Mouse (Mus musculus) lung, embryonic 14.5 days (tissue): Measurements from ENCODE around the gene Farsa. TPM values are rescaled to one million over a fixed set of nuclear protein-coding genes. Genes with fewer than 3 reads are reported as not detected.

Source experiments
- ATAC-seq: fragments of 200-750 bp; cut with Nextera tagmentation; 2 replicates; pipeline ENCODE4 v1.8.0; 2017; ENCODE audit warnings: mild to moderate bottlenecking, moderate TSS enrichment, moderate library complexity; ENCODE audit not compliant: insufficient read depth
- DNase-seq: peaks from one replicate; pipeline ENCODE4 v3.0.0-alpha.2; 2015
- H3K27ac ChIP-seq: fragments of 300-500 bp; sonication (generic); 2 replicates; pipeline ENCODE4 v1.5.1; 2014; ENCODE audit warnings: low read depth, mild to moderate bottlenecking, moderate library complexity
- H3K27me3 ChIP-seq: fragments of 300-500 bp; sonication (generic); 2 replicates; pipeline ENCODE4 v1.6.1; 2014; ENCODE audit warnings: low read length, control low read depth; ENCODE audit not compliant: insufficient read depth
- H3K36me3 ChIP-seq: fragments of 300-500 bp; sonication (generic); 2 replicates; pipeline ENCODE4 v1.6.1; 2014; ENCODE audit warnings: control low read depth; ENCODE audit not compliant: insufficient read depth
- H3K4me1 ChIP-seq: fragments of 300-500 bp; sonication (generic); 2 replicates; pipeline ENCODE4 v1.6.1; 2014; ENCODE audit warnings: antibody characterized with exemption, control low read depth; ENCODE audit not compliant: insufficient read depth
- H3K4me2 ChIP-seq: fragments of 300-500 bp; sonication (generic); 2 replicates; pipeline ENCODE4 v1.6.1; 2014; ENCODE audit warnings: mild to moderate bottlenecking
- H3K4me3 ChIP-seq: fragments of 300-500 bp; sonication (generic); 2 replicates; pipeline ENCODE4 v1.5.1; 2014; ENCODE audit warnings: low read depth, low read length
- H3K9ac ChIP-seq: fragments of 300-500 bp; sonication (generic); 2 replicates; pipeline ENCODE4 v1.6.1; 2014
- H3K9me3 ChIP-seq: fragments of 300-500 bp; sonication (generic); 2 replicates; pipeline ENCODE4 v1.6.1; 2016; ENCODE audit warnings: low read depth, low read length, control low read depth
- CTCF ChIP-seq: IDR thresholded peaks from 2 replicates; pipeline ENCODE4 v1.5.1; 2016; ENCODE audit warnings: antibody characterized with exemption, low read depth
- WGBS: fragments of 180-500 bp; shearing (Covaris S2); extraction: QIAGEN DNeasy Blood & Tissue Kit; methylation state at CpG from one replicate; pipeline ENCODE4 v1.1.7; 2014; 5-methylcytosine and 5-hydroxymethylcytosine counted together
- polyA plus RNA-seq: library from polyadenylated mRNA; unstranded; fragments of >200 nt; fragmentation: Nextera tagmentation; extraction: Ambion mirVana; gene quantifications from 2 replicates; pipeline ENCODE4 v1.2.1, GENCODE M21; 2014

The Farsa gene
- polyA plus RNA-seq, 1 experiment from 2014 or later: 103 TPM

- H3K27me3 ChIP-seq: no peaks in the 10 kb centered on the region
- DNase-seq (no peak), ATAC-seq (no peak)
- no peaks in the 10 kb centered on the region for H3K9me3 ChIP-seq
- H3K4me3 ChIP-seq: peak overlapping the region; percentile 18; the same call in 1 of the 2 replicates
- H3K4me1 ChIP-seq: peaks cover 13% of the 10 kb centered on the region
- peak overlapping the region; percentile 30; the same call in 1 of the 2 replicates for H3K9ac ChIP-seq
- H3K4me2 ChIP-seq: peak overlapping the region; percentile 11; the same call in 1 of the 2 replicates
- 0 out of 2 replicates have a peak, but pooled peaks have one; percentile 1 for TF ChIP-seq CTCF
- WGBS: 38% methylated on average over 8 of the region's 8 CpGs
- no peak overlapping the region for H3K27ac ChIP-seq
- peaks cover 72% of the 10 kb centered on the region for H3K36me3 ChIP-seq
Observed at GRCm38 (mm10) chr8:84837149-84837911, 19.5 kb upstream of the Farsa start.

GRCm38 (mm10) chr8:84837912-84838470 is 18.8 kb upstream of the Farsa start:
- Histone ChIP-seq H3K4me3 (peak overlapping the region; percentile 18; the same call in 1 of the 2 replicates), H3K4me1 (peaks cover 13% of the 10 kb centered on the region), H3K4me2 (no peak overlapping the region; the same call in 1 of the 2 replicates), H3K9me3 (no peaks in the 10 kb centered on the region), H3K27ac (no peak overlapping the region), H3K9ac (peak overlapping the region; percentile 30; the same call in 1 of the 2 replicates), H3K27me3 (no peaks in the 10 kb centered on the region), H3K36me3 (peaks cover 79% of the 10 kb centered on the region)
- ATAC-seq (no peak), DNase-seq (no peak)
- no peak for TF ChIP-seq CTCF
- 75% methylated on average over 15 of the region's 15 CpGs for WGBS

- Histone ChIP-seq H3K4me3 (peak overlapping the region; percentile 18; the same call in 1 of the 2 replicates), H3K4me1 (peaks cover 13% of the 10 kb centered on the region), H3K36me3 (peaks cover 81% of the 10 kb centered on the region), H3K9me3 (no peaks in the 10 kb centered on the region), H3K27me3 (no peaks in the 10 kb centered on the region), H3K27ac (no peak overlapping the region; the same call in 1 of the 2 replicates), H3K9ac (peak overlapping the region; percentile 30; the same call in 1 of the 2 replicates), H3K4me2 (no peak overlapping the region; the same call in 1 of the 2 replicates)
- ATAC-seq: no peak
- no peak for TF ChIP-seq CTCF
- WGBS: 86% methylated on average over 5 of the region's 5 CpGs
- DNase-seq: no peak
Observed at GRCm38 (mm10) chr8:84838513-84838912, 18.3 kb upstream of the Farsa start.

- no peaks in the 10 kb centered on the region for H3K27me3 ChIP-seq
- ATAC-seq (no peak), DNase-seq (no peak)
- peak overlapping the region; percentile 88 for H3K9ac ChIP-seq
- H3K4me3 ChIP-seq: peak overlapping the region; percentile 77
- no peak for TF ChIP-seq CTCF
- H3K27ac ChIP-seq: no peak overlapping the region; the same call in 1 of the 2 replicates
- H3K9me3 ChIP-seq: no peaks in the 10 kb centered on the region
- H3K4me1 ChIP-seq: peaks cover 10% of the 10 kb centered on the region
- H3K4me2 ChIP-seq: peak overlapping the region; percentile 72
- 80% methylated on average over 2 of the region's 2 CpGs for WGBS
- peaks cover 81% of the 10 kb centered on the region for H3K36me3 ChIP-seq
Observed at GRCm38 (mm10) chr8:84839411-84839810, 17.4 kb upstream of the Farsa start.

- H3K4me3 ChIP-seq: peak overlapping the region; percentile 77
- peak overlapping the region; percentile 91 for H3K27ac ChIP-seq
- no peak for DNase-seq
- no peaks in the 10 kb centered on the region for H3K9me3 ChIP-seq
- no peak for TF ChIP-seq CTCF
- no peaks in the 10 kb centered on the region for H3K27me3 ChIP-seq
- peak overlapping the region; percentile 72 for H3K4me2 ChIP-seq
- H3K4me1 ChIP-seq: peaks cover 11% of the 10 kb centered on the region
- peak overlapping the region; percentile 88 for H3K9ac ChIP-seq
- H3K36me3 ChIP-seq: peaks cover 81% of the 10 kb centered on the region
- 2% methylated on average over 7 of the region's 7 CpGs for WGBS
- ATAC-seq: no peak
Observed at GRCm38 (mm10) chr8:84839875-84840247, 16.9 kb upstream of the Farsa start.

- Histone ChIP-seq H3K9me3 (no peaks in the 10 kb centered on the region), H3K4me3 (peak within 1 kb of the TSS; percentile 77), H3K4me1 (peaks cover 12% of the 10 kb centered on the region), H3K27me3 (no peaks in the 10 kb centered on the region), H3K27ac (peak within 1 kb of the TSS; percentile 91), H3K4me2 (peak within 1 kb of the TSS; percentile 72), H3K36me3 (peaks cover 81% of the 10 kb centered on the region), H3K9ac (peak within 1 kb of the TSS; percentile 88)
- TF ChIP-seq CTCF: no peak
- ATAC-seq (peak; percentile 93), DNase-seq (peak; percentile 98)
- WGBS: under 1% methylated on average over 55 of the region's 55 CpGs
Observed at GRCm38 (mm10) chr8:84840248-84840999, 16.4 kb upstream of the Farsa start, which contains the start of gene Rad23a. Rad23a (minus strand) TSS chr8:84840665.

GRCm38 (mm10) chr8:84841514-84841913 is 15.3 kb upstream of the Farsa start:
- DNase-seq (no peak), ATAC-seq (no peak)
- Histone ChIP-seq H3K4me2 (no peak overlapping the region), H3K9me3 (no peaks in the 10 kb centered on the region), H3K4me3 (no peak overlapping the region), H3K27ac (no peak overlapping the region), H3K9ac (no peak overlapping the region), H3K27me3 (no peaks in the 10 kb centered on the region), H3K36me3 (peaks cover 76% of the 10 kb centered on the region), H3K4me1 (peaks cover 6% of the 10 kb centered on the region)
- 63% methylated on average over 1 of the region's 1 CpGs for WGBS
- TF ChIP-seq CTCF: no peak
